Comparison of ENCODE assay signal across 8 mouse cellular contexts in the genomic region with DNA sequence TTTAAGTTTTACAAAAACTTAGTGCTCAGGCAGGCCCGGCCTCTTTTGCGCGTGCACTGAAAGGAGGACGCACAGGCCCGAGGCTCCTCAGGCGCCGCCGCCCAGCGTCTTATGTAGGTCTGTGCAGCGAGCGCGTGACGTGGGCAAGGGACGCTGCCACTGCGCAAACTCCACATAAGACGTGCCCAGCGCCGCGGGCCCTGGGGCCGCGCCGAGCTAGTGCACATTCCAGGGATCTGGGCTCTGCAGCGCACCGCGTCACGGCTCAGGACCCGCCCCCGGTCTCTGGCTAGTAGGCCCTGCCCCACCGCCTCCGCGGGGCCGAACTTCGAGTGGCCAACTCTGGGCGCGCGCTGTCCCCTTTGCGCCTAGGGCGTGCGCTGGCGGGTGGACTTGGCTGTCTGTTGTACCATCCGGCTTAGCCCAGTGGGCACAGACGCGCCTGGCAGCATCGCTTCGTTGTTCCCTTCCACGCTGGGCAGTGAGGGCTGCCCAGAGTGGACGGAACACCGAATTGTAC. TPM values are rescaled to one million over a fixed set of nuclear protein-coding genes. Genes with fewer than 3 reads are reported as not detected.
DNase-seq lines count a peak whose midpoint lies in the region; ATAC-seq and TF ChIP-seq lines count a peak whose summit lies in the region.

No protein-coding gene starts in this region.

- ATAC-seq in activated CD4-positive, CD25-positive, alpha-beta regulatory T cell, adult 4 months, result peak; percentile 46
- ATAC-seq in megakaryocyte progenitor cell, adult 5-6 weeks (replicated peaks; ENCODE audit: poor library complexity), result peak; percentile 32

- TF ChIP-seq POLR2A in cortical plate, adult 2 months (IDR thresholded peaks at IDR 0.05; ENCODE audit: extremely low read depth, insufficient read depth, low read length), result peak; percentile 83

- peaks cover 6% of the 10 kb centered on the region for H3K4me1 ChIP-seq in cortical plate, adult 2 months (ENCODE audit: control insufficient read depth, insufficient read depth, low read length)

- no peak for TF ChIP-seq CTCF in cortical plate, adult 2 months (IDR thresholded peaks at IDR 0.05; ENCODE audit: extremely low read depth, insufficient read depth, low read length)

- H3K27ac ChIP-seq in cortical plate, adult 2 months (ENCODE audit: insufficient read depth, low read length), result peak overlapping the region; percentile 98

- H3K4me3 ChIP-seq in cortical plate, adult 2 months (ENCODE audit: insufficient read depth, low read length), result peak overlapping the region; percentile 59

- peak; percentile 98 to 99 for DNase-seq in gastrocnemius, adult 8-10 months (ENCODE audit: low spot score in 2 of 2)
- peak; percentile 89 for DNase-seq in hindlimb bud, embryonic 11.5 days (ENCODE audit: extremely low spot score, low read depth, low spot score)
- peak; percentile 98 to 99 for DNase-seq in left cerebral cortex, adult 9 months (ENCODE audit: low spot score in 2 of 2)
- peak; percentile 98 for DNase-seq in right cerebral cortex, postnatal 14 days
- peak; percentile 95 to 99 for DNase-seq in urinary bladder, postnatal 36 days (ENCODE audit: low spot score in 2 of 2)

RNA-seq across cellular contexts. Expression of a gene that starts 0.8 kb away (rescaled TPM):
- 10 to 100 TPM; 17.8 to 22.2 TPM for polyA plus RNA-seq in activated CD4-positive, CD25-positive, alpha-beta regulatory T cell, adult 4 months (2017; shearing (Covaris generic))
- 32.9 and 33.2 TPM in 2 replicates for polyA plus RNA-seq in cortical plate, adult 2 months (2012; rRNA removed)
- total RNA-seq in gastrocnemius, adult 8-10 months (2022), result 10 to 100 TPM; 22.2 to 31.2 (median 23.5) TPM
- total RNA-seq in megakaryocyte progenitor cell, adult 5-6 weeks (2015), result 109 and 114 TPM in 2 replicates
- 95.7 and 110 TPM in 2 replicates for total RNA-seq in megakaryocyte progenitor cell, adult 5-6 weeks (2017)

Comparison
In these comparisons a context has a peak if more than half of its experiments do, and no peak if none do; other contexts are left out.
1. Peak in every context shown above with its lines: DNase-seq, ATAC-seq, H3K4me3 ChIP-seq and H3K27ac ChIP-seq.